ENCODE assay signal across 8 mouse cellular contexts in the genomic region with DNA sequence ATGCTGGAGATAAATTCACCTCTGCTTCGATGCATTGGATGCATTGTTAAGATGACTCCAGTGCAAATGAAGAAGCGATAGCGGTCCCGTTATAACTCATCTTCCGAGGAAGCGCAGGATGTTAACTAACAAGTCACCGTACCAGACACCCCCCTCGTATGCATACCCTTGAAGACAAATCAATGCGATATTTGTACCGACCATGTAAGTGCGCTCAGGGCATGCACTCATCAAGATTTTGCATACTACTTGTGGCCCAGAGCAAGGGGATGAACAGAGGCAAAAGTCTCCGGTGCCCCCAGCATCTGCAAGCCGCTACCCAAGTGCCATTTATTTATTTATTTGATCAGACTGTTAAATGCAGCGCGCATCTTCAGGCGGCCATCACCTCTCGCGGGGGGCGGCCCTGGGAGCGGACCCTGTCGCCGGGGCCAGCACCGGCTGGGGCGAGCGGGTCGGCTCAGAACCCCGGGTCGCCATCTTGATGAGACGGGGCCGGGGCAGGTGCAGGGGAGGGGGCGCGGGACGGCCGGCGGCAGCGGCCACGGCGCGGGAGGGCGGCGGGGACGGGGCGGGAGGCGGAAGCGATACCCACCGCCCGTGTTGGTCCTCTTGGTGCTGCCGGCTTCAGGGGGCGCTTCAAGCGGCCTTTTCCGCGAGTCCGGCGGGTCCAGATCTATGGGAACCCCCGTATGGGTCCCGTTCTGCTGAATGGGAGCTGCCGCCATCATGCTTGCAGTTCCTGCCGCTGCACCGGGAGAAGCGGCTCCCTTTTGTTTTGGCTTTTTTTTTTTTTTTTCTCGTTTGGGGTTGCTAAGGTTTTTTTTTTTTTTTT. TPM values are rescaled to one million over a fixed set of nuclear protein-coding genes. Genes with fewer than 3 reads are reported as not detected.
DNase-seq lines count a peak whose midpoint lies in the region; ATAC-seq and TF ChIP-seq lines count a peak whose summit lies in the region.

No protein-coding gene starts in this region.

- peaks cover 8% of the 10 kb centered on the region; the same call in 1 of the 2 replicates for H3K4me1 ChIP-seq in embryonic facial prominence, embryonic 14.5 days (ENCODE audit: control insufficient read depth, insufficient read depth, low read length)
- peaks cover 5% of the 10 kb centered on the region for H3K4me1 ChIP-seq in heart, embryonic 13.5 days
- no peaks in the 10 kb centered on the region for H3K4me1 ChIP-seq in kidney, postnatal 0 days (replicated peaks; ENCODE audit: insufficient read depth, low read length)
- peaks cover 2% of the 10 kb centered on the region; the same call in 1 of the 2 replicates for H3K4me1 ChIP-seq in liver, adult 2 months (ENCODE audit: control insufficient read depth, insufficient read depth, low read length)
- H3K4me1 ChIP-seq in neural tube, embryonic 12.5 days = 0 out of 2 replicates have a peak, but pooled peaks cover 3% of the 10 kb centered on the region

- ATAC-seq in embryonic facial prominence, embryonic 14.5 days (ENCODE audit: low read depth) = peak; percentile 20
- ATAC-seq in heart, embryonic 13.5 days (ENCODE audit: extremely low read depth, insufficient number of reproducible peaks, low FRiP score, low TSS enrichment) = no peak
- ATAC-seq in kidney, postnatal 0 days (replicated peaks; ENCODE audit: low FRiP score, low read depth) = 0 out of 2 replicates have a peak, but pooled peaks have one; percentile 15
- peak; percentile 59 for ATAC-seq in neural tube, embryonic 12.5 days (ENCODE audit: low FRiP score, low read depth)

- no peaks in the 10 kb centered on the region for H3K36me3 ChIP-seq in embryonic facial prominence, embryonic 14.5 days (ENCODE audit: control insufficient read depth, insufficient read depth, low read length)
- no peaks in the 10 kb centered on the region for H3K36me3 ChIP-seq in heart, embryonic 13.5 days
- no peaks in the 10 kb centered on the region for H3K36me3 ChIP-seq in kidney, postnatal 0 days (ENCODE audit: insufficient read depth, low read length)
- no peaks in the 10 kb centered on the region for H3K36me3 ChIP-seq in liver, adult 2 months (ENCODE audit: control insufficient read depth, insufficient read depth, low read length)
- no peaks in the 10 kb centered on the region for H3K36me3 ChIP-seq in neural tube, embryonic 12.5 days

- H3K27ac ChIP-seq in embryonic facial prominence, embryonic 14.5 days (replicated peaks; ENCODE audit: low read depth, low read length) = peak overlapping the region; percentile 84
- peak overlapping the region; percentile 79; the same call in 1 of the 2 replicates for H3K27ac ChIP-seq in heart, embryonic 13.5 days (replicated peaks)
- no peak overlapping the region for H3K27ac ChIP-seq in kidney, postnatal 0 days
- no peak overlapping the region for H3K27ac ChIP-seq in liver, adult 2 months (replicated peaks; ENCODE audit: insufficient read depth, low read depth, low read length)
- H3K27ac ChIP-seq in neural tube, embryonic 12.5 days = peak overlapping the region; percentile 94

- H3K27me3 ChIP-seq in embryonic facial prominence, embryonic 14.5 days (replicated peaks; ENCODE audit: control insufficient read depth, insufficient read depth, low read length) = peaks cover 23% of the 10 kb centered on the region
- no peaks in the 10 kb centered on the region for H3K27me3 ChIP-seq in heart, embryonic 13.5 days (replicated peaks)
- H3K27me3 ChIP-seq in kidney, postnatal 0 days (ENCODE audit: insufficient read depth, low read length) = peaks cover 6% of the 10 kb centered on the region; the same call in 1 of the 2 replicates
- peaks cover 8% of the 10 kb centered on the region; the same call in 1 of the 2 replicates for H3K27me3 ChIP-seq in liver, adult 2 months (ENCODE audit: control insufficient read depth, insufficient read depth, low read length)
- H3K27me3 ChIP-seq in neural tube, embryonic 12.5 days (replicated peaks) = no peaks in the 10 kb centered on the region

- peak overlapping the region; percentile 73 for H3K9ac ChIP-seq in embryonic facial prominence, embryonic 14.5 days (ENCODE audit: low read depth, low read length)
- peak overlapping the region; percentile 89 for H3K9ac ChIP-seq in heart, embryonic 13.5 days
- H3K9ac ChIP-seq in kidney, postnatal 0 days (ENCODE audit: low read depth, low read length) = peak overlapping the region; percentile 72
- H3K9ac ChIP-seq in liver, adult 2 months (ENCODE audit: low read depth, low read length) = no peak overlapping the region
- H3K9ac ChIP-seq in neural tube, embryonic 12.5 days = peak overlapping the region; percentile 92

- no peaks in the 10 kb centered on the region for H3K9me3 ChIP-seq in embryonic facial prominence, embryonic 14.5 days (ENCODE audit: control insufficient read depth, low read length)
- H3K9me3 ChIP-seq in heart, embryonic 13.5 days = no peaks in the 10 kb centered on the region
- no peaks in the 10 kb centered on the region for H3K9me3 ChIP-seq in kidney, postnatal 0 days (replicated peaks; ENCODE audit: low read length)
- no peaks in the 10 kb centered on the region for H3K9me3 ChIP-seq in neural tube, embryonic 12.5 days

- H3K79me2 ChIP-seq in liver, adult 2 months (ENCODE audit: control insufficient read depth, insufficient read depth, low read length) = no peaks in the 10 kb centered on the region

- H3K4me2 ChIP-seq in embryonic facial prominence, embryonic 14.5 days (ENCODE audit: low read depth, low read length) = peak overlapping the region; percentile 89
- H3K4me2 ChIP-seq in heart, embryonic 13.5 days = peak overlapping the region; percentile 92
- peak overlapping the region; percentile 87 for H3K4me2 ChIP-seq in kidney, postnatal 0 days (ENCODE audit: low read length)
- H3K4me2 ChIP-seq in neural tube, embryonic 12.5 days (replicated peaks) = peak overlapping the region; percentile 58

- peak overlapping the region; percentile 76 for H3K4me3 ChIP-seq in embryonic facial prominence, embryonic 14.5 days (ENCODE audit: low read depth, low read length)
- peak overlapping the region; percentile 87 for H3K4me3 ChIP-seq in heart, embryonic 13.5 days
- peak overlapping the region; percentile 73 for H3K4me3 ChIP-seq in kidney, postnatal 0 days (replicated peaks; ENCODE audit: low read depth, low read length)
- peak overlapping the region; percentile 99 for H3K4me3 ChIP-seq in liver, adult 2 months (ENCODE audit: insufficient read depth, low read depth, low read length)
- H3K4me3 ChIP-seq in neural tube, embryonic 12.5 days = peak overlapping the region; percentile 77

- peak; percentile 3 to 17 for DNase-seq in urinary bladder, adult 18-20 months (ENCODE audit: low spot score in 2 of 2)
- DNase-seq in urinary bladder, postnatal 10 days (ENCODE audit: low spot score) = no peak
- peak; percentile 27 for DNase-seq in embryonic facial prominence, embryonic 14.5 days (ENCODE audit: low spot score)
- DNase-seq in kidney, postnatal 0 days (ENCODE audit: low spot score) = peak; percentile 37
- no peak for DNase-seq in liver, adult 2 months (ENCODE audit: extremely low read depth, low read depth, low spot score)
- peak; percentile 16 to 61 for DNase-seq in urinary bladder, postnatal 4 days (ENCODE audit: low spot score in 2 of 2)

- 1% methylated on average over 35 of the region's 61 CpGs for WGBS in embryonic facial prominence, embryonic 14.5 days
- under 1% methylated on average over 61 of the region's 61 CpGs for WGBS in heart, embryonic 13.5 days
- WGBS in kidney, postnatal 0 days = under 1% methylated on average over 60 of the region's 61 CpGs
- WGBS in liver, adult 2 months = 2% methylated on average over 61 of the region's 61 CpGs
- WGBS in neural tube, embryonic 12.5 days = under 1% methylated on average over 56 of the region's 61 CpGs

- no peak for TF ChIP-seq POLR2A in liver, adult 2 months (IDR thresholded peaks at IDR 0.05; ENCODE audit: extremely low read depth, insufficient read depth, low read length)

- TF ChIP-seq CTCF in kidney, postnatal 0 days (IDR thresholded peaks at IDR 0.05; ENCODE audit: low read depth) = no peak
- no peak for TF ChIP-seq CTCF in liver, adult 2 months (IDR thresholded peaks at IDR 0.05; ENCODE audit: low read depth, low read length)

RNA-seq across cellular contexts. Expression of a gene that starts 0.5 kb away (rescaled TPM):
- 1.5 and 2.2 TPM in 2 replicates for polyA plus RNA-seq in embryonic facial prominence, embryonic 14.5 days (2014; fragmentation: Nextera tagmentation; extraction: Ambion mirVana)
- 1.2 TPM in 2 replicates for polyA plus RNA-seq in heart, embryonic 13.5 days (2015; fragmentation: Nextera tagmentation; extraction: Ambion mirVana)
- 0.86 and 0.87 TPM in 2 replicates for polyA plus RNA-seq in kidney, postnatal 0 days (2015; fragmentation: Nextera tagmentation; extraction: Ambion mirVana)
- total RNA-seq in liver, adult 2 months (2014; rRNA removed) = not detected in 2 replicates
- not detected in 2 replicates for polyA plus RNA-seq in liver, adult 2 months (2012; rRNA removed)
- polyA plus RNA-seq in neural tube, embryonic 12.5 days (2016; fragmentation: Nextera tagmentation; extraction: Ambion mirVana) = 58.1 and 59.7 TPM in 2 replicates

Comparison
In these comparisons a context has a peak if more than half of its experiments do, and no peak if none do; other contexts are left out.
1. DNase-seq: peak in urinary bladder, adult 18-20 months (2 of 2), embryonic facial prominence, embryonic 14.5 days (single experiment), kidney, postnatal 0 days (single experiment) and urinary bladder, postnatal 4 days (2 of 2); none in urinary bladder, postnatal 10 days (single experiment) and liver, adult 2 months (single experiment).
2. H3K27ac ChIP-seq: peak in embryonic facial prominence, embryonic 14.5 days (single experiment), heart, embryonic 13.5 days (single experiment) and neural tube, embryonic 12.5 days (single experiment); none in kidney, postnatal 0 days (single experiment) and liver, adult 2 months (single experiment).
3. RNA of a gene that starts 0.5 kb away (polyA plus RNA-seq): 58.1 to 59.7 TPM in neural tube, embryonic 12.5 days; 1.5 to 2.2 TPM in embryonic facial prominence, embryonic 14.5 days, 1.2 TPM in heart, embryonic 13.5 days, 0.86 to 0.87 TPM in kidney, postnatal 0 days and not detected in liver, adult 2 months; every median in the first group is over 10 times any median in the second.
4. Peak in every context shown above with its lines, with median percentiles within 50 percentile points of each other: H3K4me2 ChIP-seq and H3K4me3 ChIP-seq.